Mouse (Mus musculus) natural killer cell, adult 2 months (primary cell): ENCODE data around the gene Iqce.

ENCODE experiments used
- DNase-seq, 2 experiments: peaks; one replicate each; pipeline ENCODE4 v3.0.0; 2022; ENCODE audit warnings: low spot score in 2 of 2

Gene Iqce

GRCm38 (mm10) chr5:140702103-140702513, at the start of gene Iqce:
Gene Iqce, minus strand, starts transcription at chr5:140702378.
- peak; percentile 89 for DNase-seq

GRCm38 (mm10) chr5:140750925-140751324, 48.7 kb upstream of the Iqce start:
- DNase-seq: peak; percentile 33 to 68

GRCm38 (mm10) chr5:140749062-140749875, 47.1 kb upstream of the Iqce start:
- peak; percentile 62 to 71 for DNase-seq

- peak in 1 of 2 experiments; percentile 24 for DNase-seq
These were observed 46.2 kb upstream of the Iqce start for GRCm38 (mm10) chr5:140748425-140748824.

GRCm38 (mm10) chr5:140743706-140744131, 41.5 kb upstream of the Iqce start:
- no peak for DNase-seq

GRCm38 (mm10) chr5:140741877-140742276, 39.7 kb upstream of the Iqce start:
- DNase-seq: no peak

GRCm38 (mm10) chr5:140741040-140741439, 38.9 kb upstream of the Iqce start:
- no peak for DNase-seq

- DNase-seq: no peak
These were observed 37.6 kb upstream of the Iqce start for GRCm38 (mm10) chr5:140739813-140740212.

- no peak for DNase-seq
These were observed 34.0 kb upstream of the Iqce start for GRCm38 (mm10) chr5:140736166-140736565.

GRCm38 (mm10) chr5:140735297-140735696, 33.1 kb upstream of the Iqce start:
- peak; percentile 32 to 73 for DNase-seq

GRCm38 (mm10) chr5:140733336-140733735, 31.2 kb upstream of the Iqce start:
- DNase-seq: peak in 1 of 2 experiments; percentile 59

- peak; percentile 35 to 56 for DNase-seq
These were observed 30.0 kb upstream of the Iqce start for GRCm38 (mm10) chr5:140732195-140732594.

GRCm38 (mm10) chr5:140731040-140731797, 29.0 kb upstream of the Iqce start:
- DNase-seq: peak in 1 of 2 experiments; percentile 45

GRCm38 (mm10) chr5:140726946-140727740, 25.0 kb upstream of the Iqce start:
- no peak for DNase-seq

- no peak for DNase-seq
These were observed 24.1 kb upstream of the Iqce start for GRCm38 (mm10) chr5:140726062-140726839.

- DNase-seq: no peak
These were observed 21.6 kb upstream of the Iqce start, which contains the start of gene Amz1 for GRCm38 (mm10) chr5:140723822-140724221. Gene Amz1, plus strand, starts transcription at chr5:140724127.

- DNase-seq: no peak
These were observed 19.9 kb upstream of the Iqce start for GRCm38 (mm10) chr5:140722121-140722520.

- DNase-seq: no peak
These were observed 18.6 kb upstream of the Iqce start for GRCm38 (mm10) chr5:140720773-140721172.

- no peak for DNase-seq
These were observed 8.9 kb upstream of the Iqce start for GRCm38 (mm10) chr5:140711040-140711439.

GRCm38 (mm10) chr5:140710315-140710714, 8.1 kb upstream of the Iqce start:
- no peak for DNase-seq
